Mouse (Mus musculus): Measurements from ENCODE around the gene Btbd35f19. TPM values are rescaled to one million over a fixed set of nuclear protein-coding genes. Genes with fewer than 3 reads are reported as not detected.
"Not testable (repeated sequence)": the region's sequence is repeated elsewhere in the genome, so short reads cannot be mapped to it uniquely, and the experiment has no call there.

Btbd35f19 gene
- not detected in 2 replicates for polyA plus RNA-seq (2015; fragmentation: Nextera tagmentation; extraction: Ambion mirVana)

DNA sequence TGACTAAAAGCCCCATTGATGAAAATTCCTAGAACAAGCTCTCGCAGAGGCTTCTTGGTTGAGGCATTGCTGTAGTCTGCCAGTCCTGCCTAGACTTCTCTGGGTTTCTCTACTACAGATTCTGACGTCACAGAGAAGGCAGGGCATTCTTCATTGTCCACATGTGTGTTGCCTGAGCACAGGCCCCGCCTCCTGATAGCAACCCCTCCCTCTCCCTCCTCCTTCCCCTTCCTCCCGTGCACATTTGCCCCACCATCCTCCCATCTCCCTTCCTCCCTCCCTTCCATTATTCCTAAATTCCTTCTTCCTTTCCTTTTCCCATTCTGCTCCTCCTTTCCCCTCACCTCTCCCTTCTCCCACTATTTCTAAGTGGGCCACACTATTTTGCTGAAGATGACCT is at the start of gene Btbd35f19:
TSS of gene Btbd35f19 (minus strand) at position 101 of the 400 bp plus-strand sequence.
- not testable (repeated sequence) for H3K27ac ChIP-seq; H3K9me3 ChIP-seq; H3K36me3 ChIP-seq; H3K4me2 ChIP-seq; H3K27me3 ChIP-seq; H3K4me3 ChIP-seq; H3K9ac ChIP-seq; ATAC-seq (ENCODE audit: low FRiP score); H3K4me1 ChIP-seq (replicated peaks)
- no CpG with 5 or more reads among the region's 4 CpGs for WGBS

DNA sequence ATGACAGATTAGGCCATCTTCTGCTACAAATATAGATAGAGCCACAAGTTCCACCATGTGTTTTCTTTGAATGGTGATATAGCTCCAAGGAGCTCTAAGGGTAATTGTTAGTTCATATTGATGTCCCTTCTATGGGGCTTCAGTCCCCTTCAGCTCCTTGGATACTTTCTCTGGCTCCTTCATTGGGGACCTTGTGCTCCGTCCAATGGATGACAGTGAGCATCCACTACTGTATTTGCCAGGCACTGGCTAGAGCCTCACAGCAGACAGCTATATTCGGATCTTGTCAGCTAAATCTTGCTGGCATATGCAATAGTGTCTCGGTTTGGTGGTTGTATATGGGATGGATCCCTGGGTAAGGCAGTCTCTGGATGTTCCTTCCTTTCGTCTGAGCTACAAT is 41.8 kb downstream of the Btbd35f19 start:
- 91% methylated on average over 2 of the region's 4 CpGs for WGBS
- H3K36me3 ChIP-seq; H3K4me2 ChIP-seq; H3K27me3 ChIP-seq; ATAC-seq (ENCODE audit: low FRiP score); H3K27ac ChIP-seq; H3K9me3 ChIP-seq; H3K9ac ChIP-seq; H3K4me1 ChIP-seq (replicated peaks); H3K4me3 ChIP-seq: not testable (repeated sequence)

DNA sequence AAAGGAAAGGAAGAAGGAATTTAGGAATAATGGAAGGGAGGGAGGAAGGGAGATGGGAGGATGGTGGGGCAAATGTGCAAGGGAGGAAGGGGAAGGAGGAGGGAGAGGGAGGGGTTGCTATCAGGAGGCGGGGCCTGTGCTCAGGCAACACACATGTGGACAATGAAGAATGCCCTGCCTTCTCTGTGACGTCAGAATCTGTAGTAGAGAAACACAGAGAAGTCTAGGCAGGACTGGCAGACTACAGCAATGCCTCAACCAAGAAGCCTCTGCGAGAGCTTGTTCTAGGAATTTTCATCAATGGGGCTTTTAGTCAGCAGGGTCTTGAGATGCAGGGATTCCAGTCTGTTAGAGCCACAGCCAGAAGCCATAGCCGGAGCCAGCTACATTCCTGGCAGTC is 47.6 kb downstream of the Btbd35f19 start, which contains the start of gene Btbd35f26:
TSS of gene Btbd35f26 (plus strand) at position 301 of the 400 bp plus-strand sequence.
- not testable (repeated sequence) for H3K36me3 ChIP-seq; ATAC-seq (ENCODE audit: low FRiP score); H3K27me3 ChIP-seq; H3K9ac ChIP-seq; H3K27ac ChIP-seq; H3K4me3 ChIP-seq; H3K9me3 ChIP-seq; H3K4me1 ChIP-seq (replicated peaks); H3K4me2 ChIP-seq
- WGBS = no CpG with 5 or more reads among the region's 4 CpGs

Other genes with a start within 250 kb of the Btbd35f19 start
- gene Spin2f, start 130.0 kb downstream of the Btbd35f19 start, polyA plus RNA-seq (2015; fragmentation: Nextera tagmentation; extraction: Ambion mirVana) = not detected in 2 replicates
- not detected in 2 replicates for gene Btbd35f26, start 47.5 kb downstream of the Btbd35f19 start, polyA plus RNA-seq (2015; fragmentation: Nextera tagmentation; extraction: Ambion mirVana)
- gene Gm21883, start 190.4 kb upstream of the Btbd35f19 start, polyA plus RNA-seq (2015; fragmentation: Nextera tagmentation; extraction: Ambion mirVana) = not detected in 2 replicates
- gene Spin2e, start 235.0 kb upstream of the Btbd35f19 start, polyA plus RNA-seq (2015; fragmentation: Nextera tagmentation; extraction: Ambion mirVana) = not detected in 2 replicates